Mouse (Mus musculus) ES-Bruce4 (cell line): Measurements from ENCODE around the gene Ythdf1.

Source experiments
- EP300 ChIP-seq: IDR thresholded peaks from 2 replicates; pipeline ENCODE4 v1.6.1; 2011; ENCODE audit warnings: low read depth, low read length; ENCODE audit not compliant: insufficient read depth
- POLR2A ChIP-seq: IDR thresholded peaks from one replicate; pipeline ENCODE4 v1.8.1; 2011; ENCODE audit warnings: low read length; ENCODE audit not compliant: insufficient read depth

GRCm38 (mm10) chr2:180941869-180942268 lies 21.1 kb upstream of the Ythdf1 start:
- TF ChIP-seq POLR2A (no peak), EP300 (no peak)
